Mouse (Mus musculus) B cell, adult 67 days (primary cell): ENCODE measurements around the gene Krt90. TPM values are rescaled to one million over a fixed set of nuclear protein-coding genes. Genes with fewer than 3 reads are reported as not detected.

Experiments used
- total RNA-seq, 2 experiments: library from RNA; stranded (reverse); gene quantifications; 4 replicates each; pipeline ENCODE4 v1.2.4; 2023

Gene Krt90
- not detected for total RNA-seq

GRCm38 (mm10) chr15:101562850-101563249 lies at the start of gene Krt90:
Krt90 (minus strand) TSS chr15:101562950.

GRCm38 (mm10) chr15:101573796-101574345 lies 11.1 kb upstream of the Krt90 start, which contains the start of gene Krt75:
Krt75 (minus strand) TSS chr15:101573904.

GRCm38 (mm10) chr15:101550567-101550966 lies 12.2 kb downstream of the Krt90 start, which contains the start of gene Krt82:
Krt82 (minus strand) TSS chr15:101550667.

GRCm38 (mm10) chr15:101532720-101533119 lies 30.0 kb downstream of the Krt90 start, which contains the start of gene Krt84:
Krt84 (minus strand) TSS chr15:101532820.

GRCm38 (mm10) chr15:101517161-101517560 lies 45.6 kb downstream of the Krt90 start, which contains the start of gene Gm49425:
Gm49425 (minus strand) TSS chr15:101517261.

Other genes with a start within 250 kb of the Krt90 start
- gene Krt80, start 192.8 kb downstream of the Krt90 start, total RNA-seq, result not detected
- not detected for gene Krt7, start 151.9 kb downstream of the Krt90 start, total RNA-seq
- gene Krt87, start 124.1 kb downstream of the Krt90 start, total RNA-seq, result not detected
- not detected for gene Krt88, start 115.2 kb downstream of the Krt90 start, total RNA-seq
- gene Krt81, start 99.2 kb downstream of the Krt90 start, total RNA-seq, result not detected
- gene Krt86, start 89.5 kb downstream of the Krt90 start, total RNA-seq, result not detected
- not detected for gene Krt83, start 71.4 kb downstream of the Krt90 start, total RNA-seq
- gene Gm49425, start 45.7 kb downstream of the Krt90 start, total RNA-seq, result not detected
- not detected for gene Krt84, start 30.1 kb downstream of the Krt90 start, total RNA-seq
- not detected for gene Krt82, start 12.3 kb downstream of the Krt90 start, total RNA-seq
- not detected for gene Krt75, start 11.0 kb upstream of the Krt90 start, total RNA-seq
- gene Gm5414, start 65.2 kb upstream of the Krt90 start, total RNA-seq, result not detected
- not detected for gene Gm5478, start 84.4 kb upstream of the Krt90 start, total RNA-seq
- not detected for gene Krt6b, start 117.3 kb upstream of the Krt90 start, total RNA-seq
- gene Krt6a, start 131.4 kb upstream of the Krt90 start, total RNA-seq, result not detected
- not detected for gene Krt5, start 149.9 kb upstream of the Krt90 start, total RNA-seq
- not detected for gene Krt71, start 180.2 kb upstream of the Krt90 start, total RNA-seq
- not detected for gene Krt72, start 223.5 kb upstream of the Krt90 start, total RNA-seq
- gene Krt73, start 239.4 kb upstream of the Krt90 start, total RNA-seq, result not detected